Comparison of ENCODE assay signal across 1 mouse cellular context in the genomic region with DNA sequence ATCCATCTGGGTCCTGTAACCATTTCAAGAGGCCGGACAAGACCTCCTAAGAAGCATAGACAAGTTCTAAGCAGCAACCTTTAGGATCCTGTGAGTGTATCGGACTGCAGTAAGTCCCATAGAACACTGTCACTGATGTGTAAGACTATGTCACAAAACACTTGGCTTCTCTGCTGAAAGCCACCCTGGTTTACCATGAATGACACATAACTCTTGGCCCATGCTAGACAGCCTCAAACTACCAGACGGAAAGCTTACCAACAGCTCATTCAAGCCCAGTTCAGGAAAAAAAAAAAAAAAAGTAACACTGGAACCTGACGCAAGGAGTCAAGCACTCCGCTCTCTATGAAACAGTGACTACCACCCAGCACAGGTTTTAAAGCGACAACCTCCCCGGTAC.
TF ChIP-seq lines count a peak whose summit lies in the region.

No protein-coding gene starts in this region.

TF ChIP-seq in CH12.LX, 34 proteins besides CTCF, POLR2A, EP300 and RAD21:
- TF ChIP-seq ZNF384 (IDR thresholded peaks at IDR 0.05; ENCODE audit: low read depth, low read length) (peak; percentile 59; the same call in 1 of the 2 replicates), MYC (IDR thresholded peaks at IDR 0.05; ENCODE audit: low read depth, low read length) (no peak)
